Mouse (Mus musculus): ENCODE data around the gene Josd2. TPM values are rescaled to one million over a fixed set of nuclear protein-coding genes. Genes with fewer than 3 reads are reported as not detected.

Josd2 gene
- polyA plus RNA-seq, 1 experiment from 2014 or later: 105 TPM

DNA sequence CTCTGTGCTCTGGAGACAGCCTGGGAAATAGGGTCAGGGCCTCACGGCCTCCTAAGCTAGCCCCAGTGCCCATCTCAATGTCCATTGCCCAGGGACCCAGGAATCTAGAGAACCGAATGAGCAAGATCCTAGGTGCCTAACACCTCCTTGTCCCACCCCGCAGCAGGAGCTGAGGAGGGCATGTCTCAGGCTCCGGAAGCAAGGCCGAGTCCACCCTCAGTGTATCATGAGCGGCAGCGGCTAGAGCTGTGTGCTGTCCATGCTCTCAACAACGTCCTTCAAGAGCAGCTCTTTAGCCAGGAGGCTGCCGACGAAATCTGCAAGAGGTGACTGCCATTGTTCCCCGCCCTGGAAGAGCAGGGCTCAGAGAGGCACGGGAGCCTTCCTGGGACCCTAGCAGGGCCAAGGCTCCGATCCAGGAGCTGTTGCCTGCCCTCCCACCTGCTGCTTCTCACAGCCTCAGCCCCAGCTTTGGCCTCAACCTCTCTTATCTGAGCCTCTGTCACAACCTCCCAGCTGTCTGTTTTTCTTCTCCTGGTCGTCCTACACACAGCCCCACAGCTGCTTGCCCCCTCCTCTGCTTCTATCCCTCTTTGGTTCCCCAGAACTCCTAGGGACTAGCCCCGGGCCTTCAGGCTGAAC, 985 bp downstream of the Josd2 start:
- H3K4me2 ChIP-seq: peak overlapping the region; percentile 72
- H3K9ac ChIP-seq: peak overlapping the region; percentile 57; the same call in 1 of the 2 replicates
- H3K27me3 ChIP-seq (replicated peaks): peaks cover 13% of the 10 kb centered on the region
- H3K4me3 ChIP-seq (replicated peaks): peak overlapping the region; percentile 81
- WGBS: 71% methylated on average over 15 of the region's 15 CpGs
- no peak for ATAC-seq (ENCODE audit: insufficient read depth, low FRiP score, low read depth)
- H3K4me1 ChIP-seq: peaks cover 24% of the 10 kb centered on the region
- no peaks in the 10 kb centered on the region for H3K9me3 ChIP-seq
- no peaks in the 10 kb centered on the region for H3K36me3 ChIP-seq
- 0 out of 2 replicates have a peak overlapping the region, but pooled peaks have one; percentile 74 for H3K27ac ChIP-seq

DNA sequence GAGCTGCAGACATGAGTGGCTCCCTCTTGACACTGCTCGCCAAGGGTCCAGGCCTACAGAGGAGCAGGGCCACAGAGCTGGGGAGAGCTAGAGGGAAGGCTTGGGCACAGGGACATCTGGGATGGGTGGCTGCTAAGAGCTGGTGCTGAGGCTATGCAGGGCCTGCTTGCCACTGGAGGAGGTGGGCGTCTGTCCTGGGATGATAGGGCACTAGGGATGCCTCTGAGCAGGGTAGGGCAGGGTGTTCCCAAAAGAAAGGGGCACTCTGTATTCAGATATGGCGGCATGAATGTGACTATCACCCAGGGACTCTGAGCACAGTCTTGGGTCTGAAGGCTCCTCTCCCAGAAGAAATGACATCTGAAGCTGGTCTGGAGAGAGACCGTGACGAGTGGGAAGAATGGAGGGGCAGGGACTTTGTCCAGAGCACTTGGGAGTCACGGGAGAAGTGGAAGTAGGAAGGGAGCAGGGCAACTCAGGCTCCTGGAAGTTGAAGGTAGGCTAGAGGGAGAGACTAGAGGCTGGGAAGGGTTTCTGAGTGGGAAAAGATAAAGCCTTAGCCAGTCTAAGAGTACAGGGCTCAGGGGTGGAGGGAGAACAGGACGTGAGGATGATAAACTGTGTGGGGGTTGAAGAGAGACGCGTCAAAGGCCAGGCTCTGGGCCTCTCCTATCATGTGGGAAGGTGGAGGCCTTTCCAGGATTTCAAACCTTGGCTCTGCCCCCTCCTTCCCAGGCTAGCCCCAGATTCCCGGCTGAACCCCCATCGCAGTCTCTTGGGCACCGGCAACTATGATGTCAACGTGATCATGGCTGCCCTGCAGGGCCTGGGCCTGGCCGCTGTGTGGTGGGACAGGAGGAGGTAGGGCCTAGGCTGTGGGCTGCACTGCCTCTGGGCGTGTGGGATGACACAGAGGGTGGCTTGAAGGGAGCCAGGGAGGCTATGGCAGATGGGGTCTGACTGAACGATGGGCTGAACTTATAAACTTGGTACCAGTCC, 2.2 kb downstream of the Josd2 start:
- no peak overlapping the region for H3K4me3 ChIP-seq (replicated peaks)
- H3K9ac ChIP-seq: no peak overlapping the region
- no peak for ATAC-seq (ENCODE audit: insufficient read depth, low FRiP score, low read depth)
- H3K27me3 ChIP-seq (replicated peaks): 0 out of 2 replicates have a peak, but pooled peaks cover 1% of the 10 kb centered on the region
- WGBS: 83% methylated on average over 16 of the region's 16 CpGs
- no peaks in the 10 kb centered on the region for H3K36me3 ChIP-seq
- no peaks in the 10 kb centered on the region for H3K9me3 ChIP-seq
- H3K27ac ChIP-seq: no peak overlapping the region
- no peak overlapping the region for H3K4me2 ChIP-seq
- H3K4me1 ChIP-seq: peaks cover 24% of the 10 kb centered on the region

- 78% methylated on average over 16 of the region's 16 CpGs for WGBS
- H3K27ac ChIP-seq: no peak overlapping the region
- no peak for ATAC-seq (ENCODE audit: insufficient read depth, low FRiP score, low read depth)
- H3K9ac ChIP-seq: no peak overlapping the region
- no peaks in the 10 kb centered on the region for H3K36me3 ChIP-seq
- H3K4me1 ChIP-seq: peaks cover 24% of the 10 kb centered on the region
- H3K9me3 ChIP-seq: no peaks in the 10 kb centered on the region
- H3K4me3 ChIP-seq (replicated peaks): no peak overlapping the region
- H3K27me3 ChIP-seq (replicated peaks): peaks cover 7% of the 10 kb centered on the region; the same call in 1 of the 2 replicates
- H3K4me2 ChIP-seq: no peak overlapping the region
Measured at GRCm38 (mm10) chr7:44470696-44471612, 3.2 kb downstream of the Josd2 start.

DNA sequence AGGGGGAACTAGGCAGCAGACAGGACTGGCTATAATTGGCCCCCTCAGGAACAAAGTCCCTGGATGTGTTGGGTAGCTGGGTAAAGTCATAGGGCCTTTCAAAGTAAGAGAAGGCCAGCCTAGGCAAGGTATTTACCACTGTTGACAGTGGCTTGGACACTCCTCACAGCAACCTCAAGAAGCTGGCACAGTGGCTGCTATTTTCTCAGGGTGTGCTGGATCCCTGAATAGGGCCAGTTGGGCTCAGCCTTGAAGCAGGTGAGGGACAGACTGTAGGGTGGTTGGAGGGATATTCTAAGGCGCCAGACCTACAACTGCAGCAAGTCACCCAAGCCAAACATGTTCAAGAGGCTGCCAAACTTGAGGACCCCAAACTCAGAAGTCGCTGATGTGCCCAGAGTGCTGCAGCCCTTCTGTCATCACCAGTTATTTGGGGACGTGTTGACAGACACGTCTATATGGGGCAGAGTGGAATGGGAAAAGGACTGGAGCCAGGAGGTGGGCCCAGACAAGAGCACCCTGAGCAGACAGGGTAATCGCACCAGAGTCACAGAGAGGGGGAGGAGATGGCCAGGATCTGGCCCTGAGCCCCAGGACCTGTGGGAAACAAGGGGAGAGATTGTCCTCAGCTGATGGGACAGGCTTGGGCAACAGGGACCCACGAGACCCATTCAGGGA, 4.2 kb downstream of the Josd2 start:
- Histone ChIP-seq H3K9me3 (no peaks in the 10 kb centered on the region), H3K4me1 (peaks cover 23% of the 10 kb centered on the region), H3K36me3 (no peaks in the 10 kb centered on the region), H3K27me3 (replicated peaks) (peaks cover 7% of the 10 kb centered on the region; the same call in 1 of the 2 replicates), H3K27ac (no peak overlapping the region), H3K4me2 (no peak overlapping the region), H3K9ac (no peak overlapping the region), H3K4me3 (replicated peaks) (no peak overlapping the region)
- ATAC-seq (ENCODE audit: insufficient read depth, low FRiP score, low read depth): no peak
- WGBS: 45% methylated on average over 6 of the region's 6 CpGs

DNA sequence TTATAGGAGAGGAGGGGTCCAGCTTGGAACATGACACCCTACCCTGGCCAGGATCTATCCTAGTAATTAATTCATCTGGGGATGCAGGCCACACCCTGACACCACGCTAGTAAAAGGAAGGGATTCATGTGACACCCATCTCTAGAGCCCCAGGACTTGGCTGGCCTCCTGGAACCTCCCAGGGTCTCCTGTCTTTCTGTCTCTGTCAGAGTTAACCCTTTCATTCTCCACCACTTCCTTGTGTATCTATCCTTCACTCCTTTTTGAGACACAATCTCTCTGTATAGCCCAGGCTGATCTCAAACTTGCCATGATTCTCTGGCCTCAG, 4.7 kb downstream of the Josd2 start:
- peaks cover 7% of the 10 kb centered on the region; the same call in 1 of the 2 replicates for H3K27me3 ChIP-seq (replicated peaks)
- no peaks in the 10 kb centered on the region for H3K36me3 ChIP-seq
- ATAC-seq (ENCODE audit: insufficient read depth, low FRiP score, low read depth): no peak
- H3K4me1 ChIP-seq: peaks cover 18% of the 10 kb centered on the region
- 32% methylated on average over 1 of the region's 1 CpGs for WGBS
- no peaks in the 10 kb centered on the region for H3K9me3 ChIP-seq
- H3K4me2 ChIP-seq: no peak overlapping the region
- H3K4me3 ChIP-seq (replicated peaks): no peak overlapping the region
- H3K9ac ChIP-seq: no peak overlapping the region
- H3K27ac ChIP-seq: peak overlapping the region; percentile 72; the same call in 1 of the 2 replicates

DNA sequence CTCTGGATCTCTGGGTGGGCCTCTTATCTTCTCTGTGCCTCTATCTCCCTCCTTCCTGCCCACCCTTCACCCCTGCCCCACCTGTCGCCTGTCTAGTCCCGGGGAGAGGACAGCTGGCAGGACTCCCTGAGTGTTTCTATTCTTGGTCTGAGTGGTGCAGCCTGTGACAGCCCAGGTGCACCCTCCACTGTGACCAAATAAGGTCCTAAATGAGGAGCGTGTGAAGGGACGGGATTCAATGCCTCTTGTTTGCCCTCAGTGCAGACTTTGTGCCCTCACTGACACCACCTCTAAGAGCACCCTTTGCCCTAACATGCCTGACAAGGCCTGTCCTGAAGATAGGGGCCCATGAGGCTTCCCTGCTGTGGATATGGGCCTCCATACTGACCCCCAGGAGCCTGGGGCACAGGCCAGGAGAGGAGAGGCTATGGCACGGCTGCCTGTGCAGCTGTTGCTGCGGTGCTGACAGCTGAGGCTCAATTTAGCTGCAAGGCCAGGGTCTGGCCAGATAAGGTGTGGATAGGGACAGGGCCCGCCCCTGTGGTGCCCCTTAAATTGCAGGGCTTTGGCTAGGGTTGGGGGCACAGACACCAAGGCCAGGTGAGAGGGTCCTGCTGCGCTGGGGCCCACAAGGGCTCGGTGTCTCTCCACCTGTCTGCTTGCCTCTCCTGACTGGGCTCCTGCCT, 5.3 kb downstream of the Josd2 start:
- peak overlapping the region; percentile 72 for H3K27ac ChIP-seq
- no peak for ATAC-seq (ENCODE audit: insufficient read depth, low FRiP score, low read depth)
- peaks cover 17% of the 10 kb centered on the region for H3K4me1 ChIP-seq
- no peak overlapping the region for H3K4me2 ChIP-seq
- H3K9me3 ChIP-seq: no peaks in the 10 kb centered on the region
- no peaks in the 10 kb centered on the region for H3K36me3 ChIP-seq
- H3K27me3 ChIP-seq (replicated peaks): peaks cover 10% of the 10 kb centered on the region; the same call in 1 of the 2 replicates
- H3K9ac ChIP-seq: no peak overlapping the region
- 32% methylated on average over 9 of the region's 9 CpGs for WGBS
- H3K4me3 ChIP-seq (replicated peaks): no peak overlapping the region

GRCm38 (mm10) chr7:44474419-44474818, 6.6 kb downstream of the Josd2 start:
- no peak overlapping the region for H3K4me3 ChIP-seq (replicated peaks)
- no peak overlapping the region for H3K4me2 ChIP-seq
- H3K9ac ChIP-seq: no peak overlapping the region
- peak overlapping the region; percentile 26; the same call in 1 of the 2 replicates for H3K27ac ChIP-seq
- H3K27me3 ChIP-seq (replicated peaks): peaks cover 10% of the 10 kb centered on the region; the same call in 1 of the 2 replicates
- WGBS: 28% methylated on average over 4 of the region's 4 CpGs
- H3K9me3 ChIP-seq: no peaks in the 10 kb centered on the region
- H3K36me3 ChIP-seq: no peaks in the 10 kb centered on the region
- H3K4me1 ChIP-seq: peaks cover 8% of the 10 kb centered on the region; the same call in 1 of the 2 replicates
- ATAC-seq (ENCODE audit: insufficient read depth, low FRiP score, low read depth): peak; percentile 50; the same call in 1 of the 2 replicates

- Histone ChIP-seq H3K4me3 (replicated peaks) (no peak overlapping the region), H3K27me3 (replicated peaks) (peaks cover 10% of the 10 kb centered on the region; the same call in 1 of the 2 replicates), H3K27ac (no peak overlapping the region), H3K4me1 (peaks cover 8% of the 10 kb centered on the region; the same call in 1 of the 2 replicates), H3K9ac (no peak overlapping the region), H3K36me3 (no peaks in the 10 kb centered on the region), H3K9me3 (no peaks in the 10 kb centered on the region), H3K4me2 (no peak overlapping the region)
- 21% methylated on average over 5 of the region's 5 CpGs for WGBS
- ATAC-seq (ENCODE audit: insufficient read depth, low FRiP score, low read depth): no peak
Measured at GRCm38 (mm10) chr7:44475046-44475614, 7.3 kb downstream of the Josd2 start.

- no peak overlapping the region for H3K9ac ChIP-seq
- peak; percentile 81; the same call in 1 of the 2 replicates for ATAC-seq (ENCODE audit: insufficient read depth, low FRiP score, low read depth)
- H3K36me3 ChIP-seq: no peaks in the 10 kb centered on the region
- H3K4me3 ChIP-seq (replicated peaks): no peak overlapping the region
- H3K4me2 ChIP-seq: no peak overlapping the region
- H3K9me3 ChIP-seq: no peaks in the 10 kb centered on the region
- H3K27me3 ChIP-seq (replicated peaks): no peaks in the 10 kb centered on the region
- WGBS: 58% methylated on average over 3 of the region's 3 CpGs
- H3K4me1 ChIP-seq: no peaks in the 10 kb centered on the region
- H3K27ac ChIP-seq: no peak overlapping the region
Measured at GRCm38 (mm10) chr7:44482836-44483435, 15.2 kb downstream of the Josd2 start.

- Histone ChIP-seq H3K27ac (no peak overlapping the region), H3K36me3 (0 out of 2 replicates have a peak, but pooled peaks cover 6% of the 10 kb centered on the region), H3K9ac (no peak overlapping the region), H3K9me3 (no peaks in the 10 kb centered on the region), H3K4me1 (no peaks in the 10 kb centered on the region), H3K4me3 (replicated peaks) (no peak overlapping the region), H3K27me3 (replicated peaks) (no peaks in the 10 kb centered on the region), H3K4me2 (no peak overlapping the region)
- 85% methylated on average over 1 of the region's 1 CpGs for WGBS
- no peak for ATAC-seq (ENCODE audit: insufficient read depth, low FRiP score, low read depth)
Measured at GRCm38 (mm10) chr7:44484109-44484508, 16.3 kb downstream of the Josd2 start.

Data from stomach, embryonic 15.5 days (tissue).